Mouse (Mus musculus) olfactory bulb, adult 2 months (tissue): ENCODE results near the gene Cyb561d1.

Source experiments
- CTCF ChIP-seq: fragments of 200-500 bp; IDR thresholded peaks from 2 replicates; pipeline ENCODE4 v1.5.1; 2012; ENCODE audit warnings: low read depth, mild to moderate bottlenecking, low read length, moderate library complexity; ENCODE audit not compliant: insufficient read depth
- POLR2A ChIP-seq: fragments of 200-500 bp; IDR thresholded peaks from 2 replicates; pipeline ENCODE4 v1.6.1; 2012; ENCODE audit warnings: mild to moderate bottlenecking, low read depth, low read length, moderate library complexity; ENCODE audit not compliant: insufficient read depth

GRCm38 (mm10) chr3:108184742-108185141 lies 16.3 kb downstream of the Cyb561d1 start:
- TF ChIP-seq CTCF (no peak), POLR2A (no peak)
